ENCODE assay signal across 10 mouse cellular contexts in the genomic region with DNA sequence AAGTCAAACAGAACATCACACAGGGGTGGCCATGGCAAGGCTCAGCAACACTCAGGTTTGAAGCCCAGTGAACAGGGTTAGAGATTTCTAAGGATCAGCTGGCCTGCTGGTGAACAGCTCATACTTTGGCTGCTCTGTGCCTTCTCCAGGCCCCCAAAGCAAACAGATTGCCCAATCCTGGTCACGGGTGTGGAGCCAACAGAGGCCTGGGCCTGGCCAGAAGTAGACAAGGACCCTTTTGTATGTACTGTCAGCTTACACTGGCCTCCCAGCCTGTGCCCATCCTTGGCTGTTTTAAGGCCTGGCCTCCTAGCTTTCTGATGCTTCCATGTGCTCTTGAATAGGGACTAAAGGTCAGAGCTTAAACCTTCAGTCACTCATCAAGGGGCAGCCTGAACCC. TPM values are rescaled to one million over a fixed set of nuclear protein-coding genes. Genes with fewer than 3 reads are reported as not detected.
DNase-seq lines count a peak whose midpoint lies in the region; ATAC-seq lines count a peak whose summit lies in the region.
"Had no signal": no experiment of that assay in that cellular context is flagged by ENCODE, and none has a peak within 500 bp of the region (broad histone marks: within the 10 kb centered on the region; RNA-seq: fewer than 3 reads in every experiment).

No protein-coding gene starts in this region.

- peak; percentile 19 for DNase-seq in liver
- DNase-seq in liver, embryonic 11.5 days (ENCODE audit: low spot score) = no peak
- peak; percentile 58 for DNase-seq in heart, adult 8-10 months (ENCODE audit: low spot score)
- DNase-seq in urinary bladder, postnatal 14 days (ENCODE audit: low spot score) = no peak

- no peak overlapping the region for H3K4me2 ChIP-seq in liver, embryonic 11.5 days
- no peak overlapping the region for H3K4me2 ChIP-seq in liver, embryonic 12.5 days
- H3K4me2 ChIP-seq in stomach, embryonic 14.5 days (replicated peaks; ENCODE audit: low read depth, low read length) = no peak overlapping the region
- H3K4me2 ChIP-seq: embryonic facial prominence, embryonic 12.5 days; neural tube, embryonic 12.5 days had no signal

- no peak overlapping the region for H3K27ac ChIP-seq in liver, embryonic 11.5 days (ENCODE audit: low read depth, low read length)
- no peak overlapping the region for H3K27ac ChIP-seq in liver, embryonic 12.5 days
- no peak overlapping the region for H3K27ac ChIP-seq in stomach, embryonic 14.5 days (ENCODE audit: low read length)
- H3K27ac ChIP-seq: embryonic facial prominence, embryonic 12.5 days; neural tube, embryonic 12.5 days had no signal

- ATAC-seq in liver, embryonic 11.5 days (replicated peaks; ENCODE audit: low FRiP score) = no peak; the same call in 1 of the 2 replicates
- peak; percentile 49; the same call in 1 of the 2 replicates for ATAC-seq in liver, embryonic 12.5 days
- 0 out of 2 replicates have a peak, but pooled peaks have one; percentile 28 for ATAC-seq in stomach, embryonic 14.5 days (ENCODE audit: insufficient number of reproducible peaks, insufficient read depth, low FRiP score, low read depth)
- ATAC-seq in erythroblast, adult 5-6 weeks (replicated peaks; ENCODE audit: low FRiP score, poor library complexity, severe bottlenecking) = no peak

- H3K4me3 ChIP-seq in liver, embryonic 11.5 days (ENCODE audit: low read depth, low read length) = no peak overlapping the region
- no peak overlapping the region for H3K4me3 ChIP-seq in liver, embryonic 12.5 days
- no peak overlapping the region for H3K4me3 ChIP-seq in stomach, embryonic 14.5 days (ENCODE audit: low read depth, low read length)
- H3K4me3 ChIP-seq: embryonic facial prominence, embryonic 12.5 days; neural tube, embryonic 12.5 days had no signal

- no peaks in the 10 kb centered on the region for H3K9me3 ChIP-seq in liver, embryonic 11.5 days (ENCODE audit: control insufficient read depth, low read length)
- H3K9me3 ChIP-seq in liver, embryonic 12.5 days (replicated peaks) = no peaks in the 10 kb centered on the region
- H3K9me3 ChIP-seq in stomach, embryonic 14.5 days (ENCODE audit: control insufficient read depth, low read depth, low read length) = no peaks in the 10 kb centered on the region
- H3K9me3 ChIP-seq: embryonic facial prominence, embryonic 12.5 days; neural tube, embryonic 12.5 days had no signal

- no peaks in the 10 kb centered on the region for H3K27me3 ChIP-seq in liver, embryonic 11.5 days (replicated peaks; ENCODE audit: control insufficient read depth, insufficient read depth, low read length)
- H3K27me3 ChIP-seq in liver, embryonic 12.5 days (replicated peaks) = no peaks in the 10 kb centered on the region
- H3K27me3 ChIP-seq in stomach, embryonic 14.5 days (ENCODE audit: control insufficient read depth, insufficient read depth, low read length) = no peaks in the 10 kb centered on the region
- H3K27me3 ChIP-seq: embryonic facial prominence, embryonic 12.5 days; neural tube, embryonic 12.5 days had no signal

- 53% methylated on average over 1 of the region's 1 CpGs for WGBS in liver, embryonic 11.5 days
- 33% methylated on average over 1 of the region's 1 CpGs for WGBS in liver, embryonic 12.5 days (ENCODE audit: insufficient replicate concordance)
- 80% methylated on average over 1 of the region's 1 CpGs for WGBS in stomach, embryonic 14.5 days

- H3K36me3 ChIP-seq in liver, embryonic 11.5 days (ENCODE audit: control insufficient read depth, insufficient read depth, low read length) = no peaks in the 10 kb centered on the region
- 0 out of 2 replicates have a peak, but pooled peaks cover under 1% of the 10 kb centered on the region for H3K36me3 ChIP-seq in liver, embryonic 12.5 days
- H3K36me3 ChIP-seq in stomach, embryonic 14.5 days (ENCODE audit: control insufficient read depth, insufficient read depth, low read length) = no peaks in the 10 kb centered on the region; the same call in 1 of the 2 replicates
- H3K36me3 ChIP-seq: embryonic facial prominence, embryonic 12.5 days had no signal

- no peaks in the 10 kb centered on the region for H3K4me1 ChIP-seq in liver, embryonic 11.5 days (replicated peaks; ENCODE audit: control insufficient read depth, insufficient read depth, low read length)
- no peaks in the 10 kb centered on the region for H3K4me1 ChIP-seq in liver, embryonic 12.5 days
- H3K4me1 ChIP-seq in stomach, embryonic 14.5 days (ENCODE audit: control insufficient read depth, insufficient read depth, low read length) = peaks cover 9% of the 10 kb centered on the region

- no peak overlapping the region for H3K9ac ChIP-seq in liver, embryonic 11.5 days (ENCODE audit: low read depth, low read length)
- H3K9ac ChIP-seq in liver, embryonic 12.5 days = no peak overlapping the region
- no peak overlapping the region for H3K9ac ChIP-seq in stomach, embryonic 14.5 days (replicated peaks; ENCODE audit: low read depth, low read length)
- H3K9ac ChIP-seq: embryonic facial prominence, embryonic 12.5 days; neural tube, embryonic 12.5 days had no signal

RNA-seq across cellular contexts. Expression of a gene that starts 22.0 kb away (rescaled TPM):
- polyA plus RNA-seq in liver, embryonic 11.5 days (2014; fragmentation: Nextera tagmentation; extraction: Ambion mirVana) = 10.3 and 11.1 TPM in 2 replicates
- 10 to 100 TPM; 11.6 to 16.9 (median 14.3) TPM for total RNA-seq in heart, adult 8-10 months (2022)
- 8.1 and 9.7 TPM in 2 replicates for polyA plus RNA-seq in liver, embryonic 12.5 days (2016; fragmentation: Nextera tagmentation; extraction: Ambion mirVana)
- 8.9 and 10.6 TPM in 2 replicates for polyA plus RNA-seq in stomach, embryonic 14.5 days (2014; fragmentation: Nextera tagmentation; extraction: Ambion mirVana)
- total RNA-seq in erythroblast, adult 5-6 weeks (2015; ENCODE audit: low replicate concordance) = 0.19 and 1.5 TPM in 2 replicates
- total RNA-seq in erythroblast, adult 5-6 weeks (2017; ENCODE audit: low replicate concordance) = 0.60 and 3.3 TPM in 2 replicates

RNA-seq across cellular contexts. Expression of a gene that starts 43.5 kb away (rescaled TPM):
- not detected in 2 replicates for polyA plus RNA-seq in liver, embryonic 11.5 days (2014; fragmentation: Nextera tagmentation; extraction: Ambion mirVana)
- total RNA-seq in heart, adult 8-10 months (2022) = not detected
- not detected in 2 replicates for polyA plus RNA-seq in liver, embryonic 12.5 days (2016; fragmentation: Nextera tagmentation; extraction: Ambion mirVana)
- not detected in 2 replicates for polyA plus RNA-seq in stomach, embryonic 14.5 days (2014; fragmentation: Nextera tagmentation; extraction: Ambion mirVana)
- not detected in 2 replicates for total RNA-seq in erythroblast, adult 5-6 weeks (2015; ENCODE audit: low replicate concordance)
- total RNA-seq in erythroblast, adult 5-6 weeks (2017; ENCODE audit: low replicate concordance) = not detected in 2 replicates
- total RNA-seq: left cerebral cortex, adult 8-10 months had no signal
- polyA plus RNA-seq: neural tube, embryonic 12.5 days had no signal

Comparison
In these comparisons a context has a peak if more than half of its experiments do, and no peak if none do; other contexts are left out.
1. DNase-seq: peak in liver (single experiment) and heart, adult 8-10 months (single experiment); none in liver, embryonic 11.5 days (single experiment) and urinary bladder, postnatal 14 days (single experiment).
2. ATAC-seq: peak in liver, embryonic 12.5 days (single experiment) and stomach, embryonic 14.5 days (single experiment); none in liver, embryonic 11.5 days (single experiment) and erythroblast, adult 5-6 weeks (single experiment).